Comparison of ENCODE assay signal across 10 mouse cellular contexts in genomic region chr19:9083010-9083355, GRCm38 (mm10). TPM values are rescaled to one million over a fixed set of nuclear protein-coding genes. Genes with fewer than 3 reads are reported as not detected.
DNase-seq lines count a peak whose midpoint lies in the region; ATAC-seq and TF ChIP-seq lines count a peak whose summit lies in the region.
"Had no signal": no experiment of that assay in that cellular context is flagged by ENCODE, and none has a peak within 500 bp of the region (broad histone marks: within the 10 kb centered on the region; RNA-seq: fewer than 3 reads in every experiment).

No protein-coding gene starts in this region.

- H3K4me2 ChIP-seq in heart, embryonic 16.5 days (ENCODE audit: low read depth, low read length) = peak overlapping the region; percentile 39
- H3K4me2 ChIP-seq in hindbrain, embryonic 12.5 days (replicated peaks) = peak overlapping the region; percentile 34; the same call in 1 of the 2 replicates
- H3K4me2 ChIP-seq in midbrain, embryonic 15.5 days = no peak overlapping the region

- H3K36me3 ChIP-seq in heart, embryonic 16.5 days (ENCODE audit: control insufficient read depth, insufficient read depth) = no peaks in the 10 kb centered on the region
- no peaks in the 10 kb centered on the region for H3K36me3 ChIP-seq in heart, adult 2 months (ENCODE audit: control insufficient read depth, insufficient read depth, low read length)
- H3K36me3 ChIP-seq in hindbrain, embryonic 12.5 days = no peaks in the 10 kb centered on the region
- H3K36me3 ChIP-seq in midbrain, embryonic 15.5 days (replicated peaks) = no peaks in the 10 kb centered on the region
- H3K36me3 ChIP-seq: G1E had no signal

- H3K9me3 ChIP-seq in heart, embryonic 16.5 days (replicated peaks; ENCODE audit: control insufficient read depth, low read length) = no peaks in the 10 kb centered on the region
- no peaks in the 10 kb centered on the region for H3K9me3 ChIP-seq in hindbrain, embryonic 12.5 days (replicated peaks)
- no peaks in the 10 kb centered on the region for H3K9me3 ChIP-seq in midbrain, embryonic 15.5 days
- H3K9me3 ChIP-seq: G1E had no signal

- H3K9ac ChIP-seq in heart, embryonic 16.5 days (ENCODE audit: low read length) = peak overlapping the region; percentile 50
- no peak overlapping the region; the same call in 1 of the 2 replicates for H3K9ac ChIP-seq in heart, adult 2 months (ENCODE audit: low read depth, low read length)
- no peak overlapping the region for H3K9ac ChIP-seq in hindbrain, embryonic 12.5 days
- H3K9ac ChIP-seq in midbrain, embryonic 15.5 days = no peak overlapping the region

- no peak for TF ChIP-seq CTCF in heart, adult 2 months (IDR thresholded peaks at IDR 0.05)

- no peak overlapping the region for H3K4me3 ChIP-seq in heart, embryonic 16.5 days (ENCODE audit: low read length)
- no peak overlapping the region for H3K4me3 ChIP-seq in heart, adult 2 months
- no peak overlapping the region for H3K4me3 ChIP-seq in hindbrain, embryonic 12.5 days
- H3K4me3 ChIP-seq in midbrain, embryonic 15.5 days = no peak overlapping the region

- no peaks in the 10 kb centered on the region for H3K27me3 ChIP-seq in heart, embryonic 16.5 days (ENCODE audit: control insufficient read depth, insufficient read depth, low read length)
- no peaks in the 10 kb centered on the region for H3K27me3 ChIP-seq in heart, adult 2 months (ENCODE audit: control insufficient read depth, insufficient read depth, low read length)
- H3K27me3 ChIP-seq in hindbrain, embryonic 12.5 days = 0 out of 2 replicates have a peak, but pooled peaks cover 3% of the 10 kb centered on the region
- no peaks in the 10 kb centered on the region for H3K27me3 ChIP-seq in midbrain, embryonic 15.5 days (replicated peaks)

- intact Hi-C loops in heart, adult 2 months (cut with DNase I) = loop anchor here (2.0 kb wide), 1 partner anchor 90 kb away; no protein-coding TSS in a partner anchor
- intact Hi-C loops in gastrocnemius, postnatal 14 days (cut with DNase I; ENCODE audit: low total_unique reads) = loop anchor here (5.0 kb wide), 2 partner anchors 91 to 106 kb away; no protein-coding TSS in a partner anchor

- no peak overlapping the region for H3K27ac ChIP-seq in heart, embryonic 16.5 days (ENCODE audit: low read length)
- H3K27ac ChIP-seq in heart, adult 2 months = no peak overlapping the region; the same call in 1 of the 2 replicates
- no peak overlapping the region for H3K27ac ChIP-seq in hindbrain, embryonic 12.5 days
- H3K27ac ChIP-seq in midbrain, embryonic 15.5 days = no peak overlapping the region

- no peak for ATAC-seq in heart, embryonic 16.5 days (replicated peaks; ENCODE audit: extremely low read depth, insufficient read depth, low FRiP score)
- ATAC-seq in hindbrain, embryonic 12.5 days (ENCODE audit: low FRiP score) = peak; percentile 39
- peak; percentile 46 for ATAC-seq in midbrain, embryonic 15.5 days (replicated peaks)

- no peak for TF ChIP-seq EP300 in heart, adult 2 months (IDR thresholded peaks at IDR 0.05; ENCODE audit: insufficient read depth, low read depth, low read length)

- no peak for TF ChIP-seq POLR2A in heart, adult 2 months (IDR thresholded peaks at IDR 0.05; ENCODE audit: insufficient read depth, low read depth, low read length)

- no peaks in the 10 kb centered on the region for H3K79me2 ChIP-seq in heart, adult 2 months (replicated peaks; ENCODE audit: control insufficient read depth, insufficient read depth, low read length)

- peaks cover 10% of the 10 kb centered on the region for H3K4me1 ChIP-seq in heart, embryonic 16.5 days (ENCODE audit: control insufficient read depth, insufficient read depth, low read length)
- peaks cover 7% of the 10 kb centered on the region for H3K4me1 ChIP-seq in heart, adult 2 months (ENCODE audit: control insufficient read depth, insufficient read depth, low read length)
- peaks cover 4% of the 10 kb centered on the region; the same call in 1 of the 2 replicates for H3K4me1 ChIP-seq in hindbrain, embryonic 12.5 days
- H3K4me1 ChIP-seq in midbrain, embryonic 15.5 days = peaks cover 6% of the 10 kb centered on the region; the same call in 1 of the 2 replicates

- WGBS in heart, embryonic 16.5 days = 77% methylated on average over 2 of the region's 2 CpGs
- WGBS in heart, adult 2 months = 74% methylated on average over 2 of the region's 2 CpGs
- WGBS in hindbrain, embryonic 12.5 days = 81% methylated on average over 2 of the region's 2 CpGs
- 80% methylated on average over 2 of the region's 2 CpGs for WGBS in midbrain, embryonic 15.5 days

- no peak for DNase-seq in heart, adult 2 months
- peak; percentile 71 for DNase-seq in Muller cell, postnatal 12 days (ENCODE audit: inconsistent ontology term)
- no peak for DNase-seq in embryo, embryonic 9.5 days (ENCODE audit: extremely low spot score)
- DNase-seq in gastrocnemius, postnatal 14 days = no peak
- DNase-seq in right cerebral cortex, postnatal 14 days = no peak

RNA-seq across cellular contexts. Expression of gene Scgb1a1, which starts 4.8 kb away (rescaled TPM):
- 0.91 and 1.8 TPM in 2 replicates for polyA plus RNA-seq in heart, embryonic 16.5 days (2015; fragmentation: Nextera tagmentation; extraction: Ambion mirVana)
- under 1 TPM in 1 of 2 experiments, not detected in 1; 0.73 TPM for total RNA-seq in heart, adult 2 months (2021)
- 0.50 and 2,957 TPM in 2 replicates for polyA plus RNA-seq in heart, adult 2 months (2012; rRNA removed)
- polyA plus RNA-seq in hindbrain, embryonic 12.5 days (2016; fragmentation: Nextera tagmentation; extraction: Ambion mirVana) = not detected in 2 replicates
- polyA plus RNA-seq in midbrain, embryonic 15.5 days (2015; fragmentation: Nextera tagmentation; extraction: Ambion mirVana) = not detected in 2 replicates
- total RNA-seq in gastrocnemius, postnatal 14 days (2021) = not detected
- total RNA-seq: G1E had no signal
- polyA plus RNA-seq: G1E; limb, embryonic 11.5 days had no signal

RNA-seq across cellular contexts. Expression of gene Asrgl1, which starts 52.5 kb away (rescaled TPM):
- polyA plus RNA-seq in heart, embryonic 16.5 days (2015; fragmentation: Nextera tagmentation; extraction: Ambion mirVana) = 18.9 and 21.6 TPM in 2 replicates
- total RNA-seq in heart, adult 2 months (2021) = 10 to 100 TPM; 28.2 to 31.1 TPM
- polyA plus RNA-seq in heart, adult 2 months (2012; rRNA removed) = 8.8 and 11.5 TPM in 2 replicates
- 16.8 and 18.0 TPM in 2 replicates for polyA plus RNA-seq in hindbrain, embryonic 12.5 days (2016; fragmentation: Nextera tagmentation; extraction: Ambion mirVana)
- 20.3 and 24.1 TPM in 2 replicates for polyA plus RNA-seq in midbrain, embryonic 15.5 days (2015; fragmentation: Nextera tagmentation; extraction: Ambion mirVana)
- 10 to 100 TPM; 15.6 to 18.5 TPM for total RNA-seq in gastrocnemius, postnatal 14 days (2021)
